Mouse (Mus musculus): ENCODE measurements around the gene Ppp1r14a. TPM values are rescaled to one million over a fixed set of nuclear protein-coding genes. Genes with fewer than 3 reads are reported as not detected.
A peak's percentile ranks its signal among the peaks of the same experiment; 100 is the strongest.

Gene Ppp1r14a
- polyA plus RNA-seq, 2 experiments = 9.6 to 13.8 TPM

- Histone ChIP-seq H3K27me3 (ENCODE audit: control insufficient read depth, insufficient read depth, low read length) (no peaks in the 10 kb centered on the region), H3K36me3 (ENCODE audit: control insufficient read depth, insufficient read depth, low read length) (peaks cover 42% of the 10 kb centered on the region)
These were observed 41.4 kb upstream of the Ppp1r14a start for GRCm38 (mm10) chr7:29247706-29248105.

GRCm38 (mm10) chr7:29248261-29248841 lies 40.8 kb upstream of the Ppp1r14a start, which contains the start of gene 2200002D01Rik:
TSS of gene 2200002D01Rik (minus strand) at chr7:29248466.
- Histone ChIP-seq H3K27me3 (ENCODE audit: control insufficient read depth, insufficient read depth, low read length) (no peaks in the 10 kb centered on the region), H3K4me1 (ENCODE audit: control insufficient read depth, insufficient read depth, low read length) (peaks cover 3% of the 10 kb centered on the region; the same call in 1 of the 2 replicates), H3K4me3 (replicated peaks; ENCODE audit: low read length) (peak within 1 kb of the TSS; percentile 19), H3K9ac (ENCODE audit: low read depth, low read length, severe bottlenecking) (peak within 1 kb of the TSS; percentile 32; the same call in 1 of the 2 replicates), H3K27ac (replicated peaks; ENCODE audit: low read depth, low read length) (no peak within 1 kb of the TSS), H3K36me3 (ENCODE audit: control insufficient read depth, insufficient read depth, low read length) (peaks cover 42% of the 10 kb centered on the region), H3K9me3 (ENCODE audit: control insufficient read depth, low read length) (no peaks in the 10 kb centered on the region), H3K4me2 (replicated peaks; ENCODE audit: low read depth, low read length, severe bottlenecking) (peak within 1 kb of the TSS; percentile 41)
- 17% methylated on average over 20 of the region's 20 CpGs for WGBS
- no peak for TF ChIP-seq POLR2A (IDR thresholded peaks at IDR 0.05; ENCODE audit: borderline replicate concordance, extremely low read depth, insufficient read depth, insufficient read length)
- no peak for DNase-seq (ENCODE audit: low spot score)
- ATAC-seq (ENCODE audit: low FRiP score, low read depth) = no peak

More at GRCm38 (mm10) chr7:29247706-29248105, 41.4 kb upstream of the Ppp1r14a start:
- H3K4me1 ChIP-seq (ENCODE audit: control insufficient read depth, insufficient read depth, low read length) = peaks cover 3% of the 10 kb centered on the region; the same call in 1 of the 2 replicates
- no peak overlapping the region for H3K27ac ChIP-seq (replicated peaks; ENCODE audit: low read depth, low read length)
- H3K9ac ChIP-seq (ENCODE audit: low read depth, low read length, severe bottlenecking) = peak overlapping the region; percentile 32; the same call in 1 of the 2 replicates
- no peak for ATAC-seq (ENCODE audit: low FRiP score, low read depth)
- no peak for DNase-seq (ENCODE audit: low spot score)
- no peaks in the 10 kb centered on the region for H3K9me3 ChIP-seq (ENCODE audit: control insufficient read depth, low read length)
- TF ChIP-seq POLR2A (IDR thresholded peaks at IDR 0.05; ENCODE audit: borderline replicate concordance, extremely low read depth, insufficient read depth, insufficient read length) = no peak
- peak overlapping the region; percentile 19 for H3K4me3 ChIP-seq (replicated peaks; ENCODE audit: low read length)
- H3K4me2 ChIP-seq (replicated peaks; ENCODE audit: low read depth, low read length, severe bottlenecking) = peak overlapping the region; percentile 41
- WGBS = 20% methylated on average over 19 of the region's 19 CpGs

GRCm38 (mm10) chr7:29251166-29251565 lies 37.9 kb upstream of the Ppp1r14a start:
- TF ChIP-seq POLR2A (IDR thresholded peaks at IDR 0.05; ENCODE audit: borderline replicate concordance, extremely low read depth, insufficient read depth, insufficient read length) = no peak
- Histone ChIP-seq H3K9me3 (ENCODE audit: control insufficient read depth, low read length) (no peaks in the 10 kb centered on the region), H3K36me3 (ENCODE audit: control insufficient read depth, insufficient read depth, low read length) (peaks cover 21% of the 10 kb centered on the region), H3K27me3 (ENCODE audit: control insufficient read depth, insufficient read depth, low read length) (no peaks in the 10 kb centered on the region), H3K9ac (ENCODE audit: low read depth, low read length, severe bottlenecking) (no peak overlapping the region), H3K4me3 (replicated peaks; ENCODE audit: low read length) (no peak overlapping the region), H3K27ac (replicated peaks; ENCODE audit: low read depth, low read length) (no peak overlapping the region), H3K4me2 (replicated peaks; ENCODE audit: low read depth, low read length, severe bottlenecking) (no peak overlapping the region), H3K4me1 (ENCODE audit: control insufficient read depth, insufficient read depth, low read length) (peaks cover 3% of the 10 kb centered on the region)
- DNase-seq (ENCODE audit: low spot score) (no peak), ATAC-seq (ENCODE audit: low FRiP score, low read depth) (no peak)
- WGBS = 67% methylated on average over 3 of the region's 3 CpGs

- TF ChIP-seq POLR2A (IDR thresholded peaks at IDR 0.05; ENCODE audit: borderline replicate concordance, extremely low read depth, insufficient read depth, insufficient read length) = no peak
- DNase-seq (ENCODE audit: low spot score) = no peak
- Histone ChIP-seq H3K9me3 (ENCODE audit: control insufficient read depth, low read length) (no peaks in the 10 kb centered on the region), H3K4me3 (replicated peaks; ENCODE audit: low read length) (no peak overlapping the region), H3K27ac (replicated peaks; ENCODE audit: low read depth, low read length) (no peak overlapping the region), H3K27me3 (ENCODE audit: control insufficient read depth, insufficient read depth, low read length) (no peaks in the 10 kb centered on the region), H3K4me2 (replicated peaks; ENCODE audit: low read depth, low read length, severe bottlenecking) (no peak overlapping the region), H3K36me3 (ENCODE audit: control insufficient read depth, insufficient read depth, low read length) (peaks cover 5% of the 10 kb centered on the region; the same call in 1 of the 2 replicates), H3K4me1 (ENCODE audit: control insufficient read depth, insufficient read depth, low read length) (no peaks in the 10 kb centered on the region; the same call in 1 of the 2 replicates), H3K9ac (ENCODE audit: low read depth, low read length, severe bottlenecking) (no peak overlapping the region)
- no peak for ATAC-seq (ENCODE audit: low FRiP score, low read depth)
- WGBS = 52% methylated on average over 5 of the region's 5 CpGs
These were observed 35.3 kb upstream of the Ppp1r14a start for GRCm38 (mm10) chr7:29253842-29254241.

GRCm38 (mm10) chr7:29255875-29256274 lies 33.2 kb upstream of the Ppp1r14a start:
- H3K4me1 ChIP-seq (ENCODE audit: control insufficient read depth, insufficient read depth, low read length) = no peaks in the 10 kb centered on the region; the same call in 1 of the 2 replicates

More at GRCm38 (mm10) chr7:29255875-29256274, 33.2 kb upstream of the Ppp1r14a start:
- H3K36me3 ChIP-seq (ENCODE audit: control insufficient read depth, insufficient read depth, low read length) = peaks cover 5% of the 10 kb centered on the region
- 83% methylated on average over 4 of the region's 4 CpGs for WGBS
- no peak overlapping the region for H3K27ac ChIP-seq (replicated peaks; ENCODE audit: low read depth, low read length)
- H3K27me3 ChIP-seq (ENCODE audit: control insufficient read depth, insufficient read depth, low read length) = no peaks in the 10 kb centered on the region
- H3K4me2 ChIP-seq (replicated peaks; ENCODE audit: low read depth, low read length, severe bottlenecking) = no peak overlapping the region
- DNase-seq (ENCODE audit: low spot score) (no peak), ATAC-seq (ENCODE audit: low FRiP score, low read depth) (no peak)
- H3K9ac ChIP-seq (ENCODE audit: low read depth, low read length, severe bottlenecking) = no peak overlapping the region
- TF ChIP-seq POLR2A (IDR thresholded peaks at IDR 0.05; ENCODE audit: borderline replicate concordance, extremely low read depth, insufficient read depth, insufficient read length) = no peak
- H3K9me3 ChIP-seq (ENCODE audit: control insufficient read depth, low read length) = no peaks in the 10 kb centered on the region
- no peak overlapping the region for H3K4me3 ChIP-seq (replicated peaks; ENCODE audit: low read length)
